Mouse (Mus musculus): ENCODE data around the gene Muc3.

- TF ChIP-seq POLR2A (IDR thresholded peaks at IDR 0.05; ENCODE audit: extremely low read depth, insufficient read depth, low read length) = no peak
- no peak for TF ChIP-seq CTCF (IDR thresholded peaks at IDR 0.05; ENCODE audit: extremely low read depth, insufficient read depth, low read length)
Measured at GRCm38 (mm10) chr5:137107670-137108069, 41.5 kb downstream of the Muc3 start.
